Mouse (Mus musculus): Measurements from ENCODE around the gene Masp1.
A peak's percentile ranks its signal among the peaks of the same experiment; 100 is the strongest.

The Masp1 gene

DNA sequence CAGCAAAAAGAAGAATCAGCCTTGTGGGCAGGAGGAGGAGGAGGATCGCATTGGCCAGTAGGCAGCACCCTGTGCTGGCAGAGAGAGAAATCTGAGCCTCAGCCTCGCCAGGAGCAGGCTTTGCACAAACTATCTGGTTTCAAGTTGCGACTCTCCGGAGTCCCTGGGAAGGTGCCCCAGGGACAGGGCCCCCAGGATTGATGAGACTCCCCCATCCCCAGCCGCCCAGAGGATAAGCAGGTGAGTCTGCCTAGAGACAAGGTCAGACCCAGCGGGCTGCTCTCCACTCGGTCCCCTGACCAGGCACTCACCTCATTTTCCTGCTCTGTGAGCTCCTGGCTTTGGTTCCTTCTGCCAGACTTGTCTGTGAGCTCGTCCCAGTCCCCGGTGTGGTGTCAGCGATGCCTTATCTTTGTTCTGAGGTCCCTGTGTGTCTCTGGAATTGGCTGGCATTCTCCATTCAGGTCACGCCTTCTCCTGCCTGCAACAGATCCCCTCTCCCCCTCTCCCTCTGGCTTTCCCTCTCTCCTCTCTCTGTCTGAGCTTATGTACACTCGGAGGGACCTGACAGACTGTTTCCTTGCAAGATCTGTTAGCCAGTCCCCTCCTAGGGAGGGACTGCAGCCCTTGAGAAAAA lies at the start of gene Masp1, which contains the start of gene Rtp4:
Masp1 (minus strand) TSS at position 581 of the 637 bp plus-strand sequence.
Rtp4 (plus strand) TSS at position 57 of the 637 bp plus-strand sequence.
- peak; percentile 61 for DNase-seq

DNA sequence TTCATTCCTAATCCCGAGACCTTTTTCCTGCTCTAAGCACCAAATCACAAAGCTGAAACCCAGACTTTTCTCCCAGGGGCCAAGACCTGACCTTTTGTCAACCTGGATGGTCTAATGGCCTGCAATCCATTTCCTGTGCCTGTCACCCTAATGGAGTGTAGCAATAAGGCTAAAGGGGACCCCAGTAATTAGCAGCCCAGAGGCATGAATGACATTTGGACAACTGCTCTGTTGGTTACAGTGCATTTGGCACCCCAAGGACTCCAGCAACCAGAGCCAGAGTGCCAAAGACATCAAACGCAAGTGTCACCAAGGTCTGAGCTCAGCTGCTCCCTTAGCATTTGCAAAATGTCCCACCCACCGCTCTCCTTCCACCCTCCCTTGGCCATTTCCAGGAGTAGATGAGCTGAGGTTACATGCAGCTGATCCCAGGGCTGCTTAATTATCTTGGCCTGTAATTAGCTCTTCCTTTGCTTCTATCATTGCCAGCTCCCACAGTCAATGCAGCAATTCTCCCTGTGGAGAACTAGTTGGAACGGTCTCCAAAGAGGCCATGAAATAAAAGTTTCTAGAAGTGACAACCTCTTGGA lies 47.8 kb upstream of the Masp1 start:
- no peak for DNase-seq

DNA sequence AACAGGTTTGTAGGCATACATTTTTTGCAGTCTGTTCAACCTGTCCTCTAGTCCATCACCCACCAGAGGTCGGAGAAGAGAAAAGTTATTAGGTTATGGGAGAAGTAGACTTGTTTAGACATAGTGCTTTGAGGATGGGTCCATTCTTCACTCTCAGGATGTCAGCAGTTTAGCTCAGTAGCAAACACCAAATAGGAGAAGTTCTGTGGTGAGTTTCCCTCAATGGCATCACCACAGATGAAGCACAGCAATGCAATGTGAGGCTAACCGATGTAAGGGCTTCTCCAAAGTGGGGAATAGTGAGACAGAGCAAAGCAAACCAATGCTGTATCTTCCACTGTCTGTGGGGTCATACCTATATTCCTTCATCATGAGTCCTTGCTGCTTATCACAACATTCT lies 37.1 kb upstream of the Masp1 start:
- DNase-seq = no peak

DNA sequence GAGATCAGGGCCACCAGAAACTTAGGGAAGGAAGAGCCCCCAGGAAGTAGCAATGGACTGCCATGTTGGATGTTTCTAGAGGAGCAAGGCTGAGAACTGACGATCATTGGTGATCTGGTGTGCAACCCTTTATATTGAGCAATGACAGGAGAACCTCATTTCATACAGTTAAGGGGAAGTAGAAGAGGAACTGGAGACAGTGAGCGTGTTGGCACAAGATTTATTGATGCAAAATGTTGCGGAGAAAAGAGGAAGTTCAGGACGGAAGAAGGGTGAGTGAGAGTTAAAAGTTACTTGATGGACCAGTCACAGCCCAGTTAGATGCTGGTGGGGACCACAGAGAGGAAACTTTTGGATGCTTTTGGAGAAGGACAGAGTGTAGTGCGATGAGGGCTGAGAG lies 36.6 kb upstream of the Masp1 start:
- DNase-seq = no peak

DNA sequence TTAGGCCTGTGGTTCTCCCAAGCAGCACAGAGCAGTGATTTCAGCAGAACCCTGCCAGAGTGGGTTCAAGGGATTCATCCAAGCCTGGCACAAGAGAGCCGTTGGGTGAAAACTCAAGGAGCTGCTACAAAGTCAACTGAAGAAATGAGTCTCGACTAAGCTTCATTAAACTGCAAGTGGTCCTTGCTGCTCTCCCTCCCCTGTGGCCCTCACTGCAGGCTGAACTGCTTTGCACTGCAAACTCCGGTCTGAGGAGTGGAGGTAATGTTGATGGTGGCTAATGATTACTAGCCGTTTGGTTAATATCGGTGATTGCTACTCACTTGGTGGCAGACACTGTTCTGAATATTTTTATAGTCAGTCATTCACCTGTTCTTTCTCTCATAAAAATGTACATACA lies 34.1 kb upstream of the Masp1 start:
- DNase-seq = no peak

DNA sequence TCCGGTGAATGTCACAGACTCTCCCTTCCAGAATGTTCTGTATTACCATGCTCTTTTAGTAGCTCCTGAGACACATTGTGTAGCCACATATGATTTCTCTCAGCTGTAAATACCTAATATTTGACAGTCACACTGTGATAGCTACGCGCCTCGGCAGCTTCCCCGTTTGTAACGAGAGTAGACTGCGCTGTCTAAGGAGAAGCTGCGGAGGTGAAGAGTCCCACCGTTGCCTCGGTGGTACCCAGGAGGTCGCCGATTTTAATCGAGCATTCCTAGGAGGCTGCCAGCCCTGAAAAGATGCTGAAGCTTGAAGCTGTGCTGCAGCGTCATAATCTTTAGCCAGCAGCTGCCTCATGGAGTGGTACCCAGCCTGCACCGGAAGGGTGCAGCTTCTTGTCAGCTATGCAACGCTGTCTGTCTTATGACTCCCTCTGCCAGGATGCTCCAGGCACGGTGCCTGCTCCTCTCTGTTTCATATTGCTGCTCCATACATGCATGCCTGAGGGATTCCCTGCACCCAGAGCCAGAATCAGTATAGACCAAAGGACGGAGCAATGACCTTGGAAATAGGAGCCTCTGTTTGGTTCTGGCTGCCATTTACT lies 30.5 kb upstream of the Masp1 start:
- DNase-seq = peak; percentile 8

DNA sequence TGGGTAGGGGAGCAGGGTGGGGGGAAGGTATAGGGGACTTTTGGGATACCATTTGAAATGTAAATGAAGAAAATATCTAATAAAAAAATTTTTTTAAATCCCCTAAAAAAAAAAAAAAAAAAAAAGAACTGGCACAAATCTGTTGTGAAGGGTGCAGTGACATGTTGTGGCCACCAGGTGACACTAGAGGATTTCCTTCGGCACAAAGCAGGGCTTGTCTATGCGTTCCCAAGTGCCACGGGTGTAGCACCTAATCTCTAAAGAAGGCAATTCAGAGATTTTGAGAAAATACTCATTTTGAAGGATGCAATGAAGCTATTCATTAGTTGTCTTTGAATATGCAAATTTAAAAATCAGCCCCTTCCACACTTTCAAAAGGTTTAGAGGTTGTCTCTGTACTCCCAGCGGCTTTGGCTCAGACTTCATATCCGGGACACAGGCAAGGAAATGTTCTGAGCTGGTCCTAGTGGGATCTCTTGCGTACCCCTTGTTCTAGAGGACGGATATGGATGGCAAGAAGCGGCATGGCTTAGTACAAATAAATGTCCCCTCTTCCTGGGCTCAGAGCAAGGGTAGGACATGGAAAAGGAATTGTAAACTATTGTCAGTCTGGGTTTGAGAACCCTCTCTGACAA lies 29.8 kb upstream of the Masp1 start:
- peak; percentile 74 for DNase-seq

DNA sequence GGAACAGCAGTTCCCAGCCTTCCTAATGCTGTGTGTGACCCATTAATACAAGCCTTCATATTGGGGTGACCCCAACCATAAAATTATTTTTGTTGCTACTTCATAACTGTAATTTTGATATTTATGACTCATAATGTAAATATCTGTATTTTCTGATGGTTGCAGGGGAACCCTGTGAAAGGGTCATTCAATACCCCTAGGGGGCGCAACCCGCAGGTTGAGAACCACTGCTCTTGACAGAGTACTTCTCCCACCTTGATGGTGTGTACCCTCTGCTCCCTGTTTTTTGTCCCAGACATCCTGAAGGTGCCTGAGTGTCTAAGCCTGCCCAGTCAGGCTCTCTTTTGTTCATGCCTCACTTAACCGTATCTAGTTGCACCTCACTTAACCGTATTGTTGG lies 27.2 kb upstream of the Masp1 start:
- no peak for DNase-seq

DNA sequence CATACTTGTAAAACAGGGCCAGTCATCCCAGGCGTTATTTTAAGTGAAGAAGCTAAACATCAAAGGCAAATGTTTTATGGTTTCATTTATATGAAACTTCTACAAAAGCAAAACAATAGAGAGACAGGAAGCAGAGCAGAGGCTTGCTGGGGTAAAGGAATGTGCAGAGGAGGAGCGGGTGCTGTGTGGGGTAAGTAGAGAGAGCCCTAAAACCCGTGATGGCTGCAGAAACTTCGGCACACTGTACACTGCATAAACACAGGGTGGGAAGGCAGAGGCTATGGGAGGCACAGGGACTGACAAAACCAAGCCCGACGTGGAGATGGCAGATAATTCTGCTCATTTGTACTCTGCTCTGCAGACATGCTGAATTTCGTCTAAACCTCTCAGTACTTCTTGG lies 23.7 kb upstream of the Masp1 start:
- DNase-seq = no peak

DNA sequence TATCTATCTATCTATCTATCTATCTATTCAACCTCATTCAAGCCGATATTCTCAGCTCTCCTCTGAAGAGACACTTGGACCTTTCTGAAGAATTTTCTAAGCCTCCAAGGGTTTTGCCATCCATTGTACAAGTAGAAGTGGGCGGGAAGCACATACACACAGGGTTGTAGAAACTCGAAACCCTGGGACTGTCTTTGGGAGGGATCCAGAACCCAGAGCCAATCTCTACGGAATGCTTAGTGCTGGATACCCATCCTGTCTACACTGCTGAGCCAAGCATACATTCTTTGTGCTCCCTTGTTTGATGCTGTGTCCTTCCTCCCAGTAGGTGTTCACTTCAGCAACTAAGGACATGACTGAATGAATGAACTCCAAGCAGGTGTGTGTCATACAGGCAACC lies 22.3 kb upstream of the Masp1 start:
- DNase-seq = no peak

DNA sequence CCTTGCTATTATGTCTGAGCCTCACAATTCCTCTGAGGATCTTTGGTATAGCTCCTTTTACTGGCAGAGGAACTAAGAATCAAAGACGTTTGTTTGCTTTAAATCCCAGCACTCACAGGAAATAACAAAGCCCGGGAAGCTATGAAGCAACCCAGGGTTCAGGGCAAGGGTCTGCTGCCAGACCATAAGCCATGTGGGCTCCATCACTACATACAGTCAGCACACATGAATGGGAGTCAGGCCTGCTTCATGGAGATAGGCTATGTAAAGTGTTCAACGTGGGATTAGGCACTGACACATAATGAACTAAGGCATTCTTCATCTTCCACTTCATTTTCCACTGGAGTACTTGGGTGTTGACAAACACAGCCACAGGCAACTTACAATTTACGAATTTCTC lies 20.4 kb upstream of the Masp1 start:
- no peak for DNase-seq

DNA sequence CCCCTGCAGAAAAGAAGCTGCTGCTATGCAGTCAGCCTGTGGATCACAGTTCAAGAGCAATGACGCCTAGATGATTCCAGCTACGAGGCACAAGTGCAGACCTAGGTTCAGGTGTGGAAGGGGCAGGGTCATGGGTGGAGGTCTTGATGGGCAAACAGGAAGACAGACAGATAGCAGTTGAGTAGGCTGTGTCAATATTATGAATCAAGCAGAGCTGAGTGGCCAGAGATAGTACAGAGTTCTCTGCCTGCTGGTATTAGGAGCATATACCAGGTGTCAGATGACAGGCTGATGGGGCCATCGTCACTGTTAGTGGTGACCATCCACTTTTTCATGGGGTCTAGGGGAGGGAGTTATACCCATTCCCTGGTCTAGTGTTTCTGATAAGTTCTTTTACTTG lies 13.1 kb upstream of the Masp1 start:
- no peak for DNase-seq

DNA sequence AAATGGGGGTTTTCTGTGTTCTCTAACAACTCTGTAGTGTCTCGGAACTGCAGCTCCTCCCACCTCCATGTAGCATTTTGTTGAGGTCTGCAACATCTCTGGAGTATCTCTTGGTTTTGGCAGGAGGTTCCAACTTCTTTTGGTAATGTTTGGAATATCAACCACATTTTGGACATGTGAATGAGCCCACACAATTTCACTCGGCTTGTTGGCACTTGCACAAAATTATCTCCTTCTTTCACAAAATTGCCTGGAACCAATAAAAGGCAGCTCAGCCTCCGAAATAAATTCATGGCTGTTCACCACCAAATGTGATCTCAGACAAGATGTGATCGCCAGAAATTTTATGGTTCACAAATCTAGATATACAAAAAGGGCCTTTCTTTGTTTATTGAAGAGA lies 8.6 kb upstream of the Masp1 start:
- no peak for DNase-seq

DNA sequence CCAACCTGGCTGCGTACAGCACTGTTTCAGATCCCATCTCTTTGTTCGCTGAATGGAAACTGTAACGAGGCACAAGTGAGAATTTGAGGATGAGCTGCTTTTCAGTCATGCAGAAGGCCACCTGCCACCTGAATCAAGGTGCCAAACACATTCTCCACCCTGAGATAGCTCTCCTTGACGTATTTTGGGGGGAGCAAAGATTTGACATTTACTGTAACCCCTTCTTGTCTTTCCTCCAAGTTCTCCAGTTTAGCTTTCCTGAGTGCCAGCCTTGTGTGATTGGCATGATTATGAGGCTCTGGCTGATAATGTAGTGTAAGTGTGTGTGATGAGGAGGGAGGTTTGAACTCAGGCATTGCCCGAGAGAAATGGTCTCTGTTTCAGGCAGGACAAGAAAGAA lies 1.5 kb upstream of the Masp1 start:
- no peak for DNase-seq

DNA sequence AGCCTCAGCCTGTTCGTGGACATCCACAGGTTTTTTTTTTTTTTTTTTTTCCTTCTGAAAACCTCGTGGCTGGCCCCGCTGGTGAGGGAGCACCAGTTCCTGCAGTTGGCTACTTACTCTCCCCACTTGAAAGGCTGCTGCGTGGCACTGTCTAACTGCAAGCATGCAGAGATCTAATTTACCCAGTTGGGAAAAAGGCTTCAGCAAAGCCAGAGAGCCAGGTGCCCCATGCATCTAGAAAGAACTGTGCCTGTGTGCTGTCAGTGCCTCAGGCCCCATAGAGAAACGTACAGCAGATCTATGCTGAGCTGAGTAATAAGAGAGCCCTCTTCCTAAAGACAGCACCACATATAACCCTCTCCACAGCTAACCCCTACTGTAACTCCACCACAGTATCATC lies 477 bp upstream of the Masp1 start:
- no peak for DNase-seq

DNA sequence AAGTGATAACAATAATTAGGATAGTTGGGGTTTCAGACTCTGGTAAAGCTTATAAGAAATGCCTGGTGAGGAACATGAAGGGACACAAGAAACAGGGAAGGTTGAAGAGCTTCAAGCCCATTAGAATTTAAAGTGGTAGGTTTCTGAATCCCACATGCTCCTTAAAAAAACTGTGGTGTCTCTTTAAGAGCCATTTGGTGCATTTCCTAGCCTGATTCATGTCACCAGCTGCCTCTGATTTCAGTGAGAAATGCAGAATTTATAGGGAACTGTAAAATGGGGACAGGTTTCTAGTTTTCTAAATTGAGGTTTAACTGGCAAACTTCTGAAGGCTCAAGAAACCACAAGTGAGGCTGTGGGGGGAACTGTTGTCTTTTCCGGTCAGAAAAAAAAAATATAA lies 844 bp downstream of the Masp1 start:
- no peak for DNase-seq

DNA sequence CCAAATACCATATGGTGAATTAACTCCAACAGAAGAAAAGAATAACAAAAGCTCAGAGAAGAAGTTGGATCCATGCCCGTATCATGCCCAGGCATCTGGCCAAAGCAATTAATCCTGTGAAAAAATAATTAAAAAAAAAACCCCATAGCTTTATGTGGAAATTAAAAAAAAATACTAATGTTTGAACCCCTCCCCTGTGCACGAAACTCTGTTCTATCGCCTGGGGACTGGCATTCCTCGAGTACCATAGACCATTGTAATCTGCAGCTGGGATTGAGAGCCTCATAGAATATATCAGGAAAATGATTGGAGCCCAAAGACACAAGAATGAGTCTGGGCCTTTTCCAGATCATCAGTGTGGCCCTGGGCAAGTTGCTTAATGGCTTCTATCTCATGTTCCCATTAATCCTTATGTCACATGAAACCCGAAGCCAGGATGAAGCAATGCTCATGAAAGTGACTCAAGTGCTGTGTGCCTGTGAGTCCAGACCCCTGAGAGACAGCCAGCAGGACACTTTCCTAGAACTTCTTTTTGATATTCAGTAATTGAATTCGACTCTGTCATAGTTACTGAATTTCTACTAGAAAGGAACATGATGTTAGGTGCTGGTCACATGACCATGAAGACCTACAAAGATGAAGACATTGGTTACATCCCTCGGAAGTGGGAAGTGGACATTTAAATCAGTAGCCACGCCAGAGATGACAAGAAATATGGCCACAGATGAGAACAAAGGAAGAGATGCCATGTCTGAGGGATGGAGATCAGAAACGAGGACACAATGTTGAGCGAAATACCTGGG lies 1.8 kb downstream of the Masp1 start:
- DNase-seq = no peak

DNA sequence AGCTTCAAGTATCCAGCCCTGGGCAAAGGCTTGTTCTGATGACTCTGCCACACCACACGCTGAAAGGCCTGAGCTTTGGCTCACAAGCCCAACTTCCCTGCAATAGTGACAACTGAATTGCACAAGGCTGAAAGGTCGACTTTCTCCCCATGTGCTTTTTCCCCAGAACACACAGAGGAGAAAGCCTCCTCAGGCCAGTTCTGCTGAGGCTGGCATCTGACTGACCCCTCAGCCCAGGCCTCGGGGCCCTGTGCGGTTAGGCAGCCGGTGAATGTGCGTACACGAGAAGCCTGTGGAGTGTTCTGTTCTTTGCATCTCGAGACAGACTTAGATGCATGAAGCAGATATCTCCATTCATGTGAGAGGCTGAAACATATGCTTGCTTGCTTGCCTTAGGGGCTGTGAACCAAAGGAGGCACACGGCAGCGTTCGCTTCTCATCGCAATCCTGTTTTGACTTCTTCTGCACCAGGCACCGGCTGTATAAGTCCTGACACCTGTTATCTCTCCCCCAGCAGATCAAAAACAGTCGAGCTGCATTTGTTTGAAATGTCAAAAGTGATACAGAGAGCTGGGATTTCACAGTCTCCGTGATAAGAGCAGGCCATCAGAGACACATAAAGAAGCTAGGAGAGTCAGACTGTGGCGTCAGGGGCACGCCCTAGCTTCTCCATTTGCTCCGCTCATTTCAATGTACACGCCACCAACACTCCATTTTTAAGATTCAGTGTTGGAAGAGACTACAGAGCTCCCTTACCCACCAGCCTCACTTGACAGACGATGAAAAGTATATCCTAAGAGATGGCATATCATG lies 2.7 kb downstream of the Masp1 start:
- peak; percentile 39 for DNase-seq

DNA sequence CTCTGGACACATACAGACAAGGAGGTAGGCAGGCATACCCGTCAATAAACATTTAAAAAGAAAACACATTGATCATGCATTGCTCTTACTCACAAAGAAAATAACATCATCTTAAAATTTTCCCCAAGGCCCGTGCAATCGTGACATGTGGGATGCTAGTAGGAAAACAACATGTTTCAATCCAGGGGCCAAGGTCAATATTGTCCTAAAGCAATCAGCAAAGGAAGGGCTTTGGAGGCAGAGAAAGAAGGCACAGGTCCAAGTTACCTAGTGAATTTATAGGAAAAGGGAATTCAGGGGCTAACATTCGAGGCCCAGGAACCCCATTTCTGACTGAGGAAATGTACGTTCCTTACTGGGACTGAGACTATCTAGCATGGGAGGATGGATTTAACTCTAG lies 3.4 kb downstream of the Masp1 start:
- DNase-seq = no peak

DNA sequence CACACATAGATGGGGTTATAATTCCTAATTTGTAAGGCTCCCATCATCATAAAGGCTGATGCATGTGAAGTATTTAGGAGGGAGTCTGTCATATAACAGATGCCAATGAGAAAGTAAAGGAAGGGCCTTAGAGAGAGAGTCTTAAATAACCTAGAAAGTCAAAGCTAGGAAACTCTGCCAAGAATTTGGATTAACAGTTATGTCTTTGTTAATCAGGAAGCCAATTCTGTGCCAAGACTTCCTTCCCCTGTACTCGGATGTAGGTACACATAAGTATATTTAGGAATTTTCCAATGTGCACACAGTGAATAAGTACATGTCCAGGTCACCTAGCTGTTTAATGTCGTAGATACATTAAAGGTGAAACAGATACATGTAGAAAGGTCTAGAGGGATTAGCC lies 4.0 kb downstream of the Masp1 start:
- DNase-seq = no peak

DNA sequence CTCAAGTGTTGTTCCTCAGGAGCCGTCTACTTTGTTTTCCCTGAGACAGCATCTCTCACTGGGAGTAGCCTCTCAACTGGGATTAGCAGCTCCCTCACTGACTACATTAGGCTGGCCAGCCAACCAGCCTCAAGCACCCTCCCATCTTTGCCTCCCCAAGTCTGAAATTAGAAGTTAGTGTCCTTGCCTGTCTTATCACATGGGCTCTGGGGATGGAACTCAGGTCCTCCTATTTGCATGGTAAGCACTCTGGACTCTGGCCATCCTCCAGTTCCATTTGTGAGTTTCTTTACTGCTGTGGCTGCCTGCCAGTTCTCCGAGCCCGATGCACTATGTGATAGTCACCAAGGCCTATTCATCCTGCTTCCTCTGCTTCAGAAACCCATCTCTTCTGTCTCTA lies 4.8 kb downstream of the Masp1 start:
- DNase-seq = no peak

DNA sequence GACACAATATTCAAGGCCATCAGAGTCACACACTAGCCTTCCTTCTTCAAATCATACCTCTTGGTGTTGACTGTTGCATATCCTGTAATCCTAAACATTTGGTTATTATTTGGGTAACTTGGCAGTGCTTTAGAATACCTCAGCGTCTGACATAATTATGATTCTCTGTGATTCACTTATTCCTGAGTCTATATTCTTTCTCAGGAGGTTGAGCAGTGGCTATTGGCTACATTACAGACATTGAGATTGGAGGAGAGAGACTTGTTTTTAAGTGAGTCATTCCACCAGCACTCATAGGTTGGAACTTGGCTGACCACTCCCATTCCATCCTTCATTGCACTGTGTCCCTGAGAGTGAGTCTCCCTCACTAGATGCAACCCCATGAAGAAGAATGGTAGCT lies 7.2 kb downstream of the Masp1 start:
- DNase-seq = no peak

All from retina, postnatal 1 day (tissue).